ENCODE assay signal across 8 mouse cellular contexts in the genomic region with DNA sequence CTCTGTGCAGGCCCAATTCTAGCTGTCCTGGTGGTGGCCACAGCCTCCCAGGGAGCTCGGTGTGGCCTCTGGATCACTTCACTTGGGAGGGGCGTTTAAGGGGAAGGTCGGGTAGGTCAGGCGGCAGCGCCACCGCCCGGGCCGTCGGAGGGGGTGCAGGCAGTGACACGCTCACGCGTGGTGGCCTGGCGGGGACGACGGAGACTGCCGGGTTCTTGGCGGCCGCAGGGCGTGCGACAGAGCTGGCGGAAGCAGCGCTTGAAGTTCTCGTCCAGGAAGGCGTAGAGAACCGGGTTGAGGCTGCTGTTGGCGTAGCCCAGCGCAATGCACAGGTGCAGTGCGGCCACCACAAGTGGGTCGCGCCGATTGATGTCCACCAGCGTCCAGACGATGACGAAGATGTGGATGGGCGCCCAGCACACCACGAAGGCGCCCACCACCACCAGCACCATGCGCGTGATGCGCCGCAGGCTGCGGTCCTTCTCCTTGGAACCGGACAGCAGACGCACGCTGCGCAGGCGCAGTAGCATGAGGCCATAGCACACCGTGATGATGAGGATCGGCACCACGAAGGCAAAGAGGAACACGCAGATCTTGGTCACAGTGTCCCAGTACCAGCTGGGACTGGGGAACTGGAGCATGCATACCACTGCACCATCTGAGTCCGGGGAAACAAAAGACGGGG. TPM values are rescaled to one million over a fixed set of nuclear protein-coding genes. Genes with fewer than 3 reads are reported as not detected.
DNase-seq lines count a peak whose midpoint lies in the region; ATAC-seq and TF ChIP-seq lines count a peak whose summit lies in the region.

No protein-coding gene starts in this region.

- peak overlapping the region; percentile 5; the same call in 1 of the 2 replicates for H3K9ac ChIP-seq in kidney, embryonic 16.5 days (replicated peaks; ENCODE audit: low read length)
- H3K9ac ChIP-seq in liver, postnatal 0 days (replicated peaks) = no peak overlapping the region

- WGBS in kidney, embryonic 16.5 days = 37% methylated on average over 53 of the region's 53 CpGs
- 32% methylated on average over 53 of the region's 53 CpGs for WGBS in liver, postnatal 0 days (ENCODE audit: insufficient replicate concordance)

- H3K36me3 ChIP-seq in kidney, embryonic 16.5 days (ENCODE audit: insufficient read depth, low read length) = no peaks in the 10 kb centered on the region
- no peaks in the 10 kb centered on the region for H3K36me3 ChIP-seq in liver, postnatal 0 days (replicated peaks; ENCODE audit: insufficient read depth, low read length)

- 0 out of 2 replicates have a peak, but pooled peaks cover 6% of the 10 kb centered on the region for H3K27me3 ChIP-seq in kidney, embryonic 16.5 days (ENCODE audit: insufficient read depth, low read length)
- peaks cover 24% of the 10 kb centered on the region; the same call in 1 of the 2 replicates for H3K27me3 ChIP-seq in liver, postnatal 0 days (ENCODE audit: insufficient read depth, low read length)

- peak overlapping the region; percentile 40 for H3K4me3 ChIP-seq in kidney, embryonic 16.5 days (ENCODE audit: low read length)
- H3K4me3 ChIP-seq in brown adipose tissue, adult 24 weeks (ENCODE audit: insufficient read depth, low read depth, low read length) = peak overlapping the region; percentile 36
- H3K4me3 ChIP-seq in liver, postnatal 0 days (ENCODE audit: low read depth, low read length) = peak overlapping the region; percentile 26; the same call in 1 of the 2 replicates

- TF ChIP-seq EP300 in liver, postnatal 0 days (IDR thresholded peaks at IDR 0.05; ENCODE audit: low read depth) = no peak

- no peak for ATAC-seq in kidney, embryonic 16.5 days (ENCODE audit: low FRiP score, low TSS enrichment)
- ATAC-seq in liver, postnatal 0 days = no peak

- no peaks in the 10 kb centered on the region for H3K9me3 ChIP-seq in kidney, embryonic 16.5 days (ENCODE audit: low read length)
- no peaks in the 10 kb centered on the region for H3K9me3 ChIP-seq in liver, postnatal 0 days (ENCODE audit: low read length)

- no peak for TF ChIP-seq CTCF in liver, postnatal 0 days (IDR thresholded peaks at IDR 0.05; ENCODE audit: low read depth)

- H3K4me1 ChIP-seq in kidney, embryonic 16.5 days (ENCODE audit: insufficient read depth, low read length) = no peaks in the 10 kb centered on the region
- no peaks in the 10 kb centered on the region; the same call in 1 of the 2 replicates for H3K4me1 ChIP-seq in brown adipose tissue, adult 24 weeks (ENCODE audit: control insufficient read depth, insufficient read depth, insufficient read length, low read length)
- peaks cover 4% of the 10 kb centered on the region; the same call in 1 of the 2 replicates for H3K4me1 ChIP-seq in liver, postnatal 0 days (ENCODE audit: insufficient read depth)

- DNase-seq in kidney, adult 18-20 months = no peak
- DNase-seq in heart, postnatal 4 days = peak; percentile 25
- DNase-seq in liver, postnatal 0 days = peak; percentile 19
- peak; percentile 53 for DNase-seq in retina, postnatal 1 day
- no peak for DNase-seq in layer of hippocampus, postnatal 36 days
- no peak for DNase-seq in left cerebral cortex, adult 18-20 months (ENCODE audit: low spot score in 2 of 2)

- H3K27ac ChIP-seq in kidney, embryonic 16.5 days (ENCODE audit: low read length) = no peak overlapping the region
- no peak overlapping the region for H3K27ac ChIP-seq in brown adipose tissue, adult 24 weeks (replicated peaks; ENCODE audit: low read depth, low read length)
- no peak overlapping the region for H3K27ac ChIP-seq in liver, postnatal 0 days (ENCODE audit: low read depth)

- H3K4me2 ChIP-seq in kidney, embryonic 16.5 days (replicated peaks; ENCODE audit: low read depth, low read length) = peak overlapping the region; percentile 50
- H3K4me2 ChIP-seq in liver, postnatal 0 days (ENCODE audit: low read depth, low read length) = peak overlapping the region; percentile 62

RNA-seq across cellular contexts. Expression of a gene that starts 30.7 kb away (rescaled TPM):
- polyA plus RNA-seq in kidney, embryonic 16.5 days (2015; fragmentation: Nextera tagmentation; extraction: Ambion mirVana) = 0.06 and 0.19 TPM in 2 replicates
- polyA plus RNA-seq in brown adipose tissue, adult 24 weeks (2012; ENCODE audit: insufficient read depth, insufficient read length, missing spikeins) = 0.38 TPM in 1 of 2 replicates, not detected in the other
- under 1 TPM; 0.45 to 0.54 TPM for total RNA-seq in heart, postnatal 4 days (2021)
- not detected in 2 replicates for polyA plus RNA-seq in liver, postnatal 0 days (2015; fragmentation: Nextera tagmentation; extraction: Ambion mirVana)
- 10 to 100 TPM; 10.7 to 11.3 TPM for total RNA-seq in layer of hippocampus, postnatal 36 days (2021)
- total RNA-seq in left cerebral cortex, adult 18-20 months (2021) = 10 to 100 TPM; 21.6 TPM

RNA-seq across cellular contexts. Expression of a gene that starts 38.4 kb away (rescaled TPM):
- 68.6 and 72.5 TPM in 2 replicates for polyA plus RNA-seq in kidney, embryonic 16.5 days (2015; fragmentation: Nextera tagmentation; extraction: Ambion mirVana)
- 37.1 and 44.1 TPM in 2 replicates for polyA plus RNA-seq in brown adipose tissue, adult 24 weeks (2012; ENCODE audit: insufficient read depth, insufficient read length, missing spikeins)
- total RNA-seq in heart, postnatal 4 days (2021) = 100 to 1,000 TPM in 1 of 2 experiments, 10 to 100 TPM in 1; 88.1 to 142 TPM
- 65.7 and 75.1 TPM in 2 replicates for polyA plus RNA-seq in liver, postnatal 0 days (2015; fragmentation: Nextera tagmentation; extraction: Ambion mirVana)
- 10 to 100 TPM; 16.9 to 23.7 TPM for total RNA-seq in layer of hippocampus, postnatal 36 days (2021)
- total RNA-seq in left cerebral cortex, adult 18-20 months (2021) = 10 to 100 TPM; 39.0 TPM

RNA-seq across cellular contexts. Expression of a gene that starts 39.1 kb away (rescaled TPM):
- 0.08 and 0.12 TPM in 2 replicates for polyA plus RNA-seq in kidney, embryonic 16.5 days (2015; fragmentation: Nextera tagmentation; extraction: Ambion mirVana)
- not detected in 2 replicates for polyA plus RNA-seq in brown adipose tissue, adult 24 weeks (2012; ENCODE audit: insufficient read depth, insufficient read length, missing spikeins)
- under 1 TPM; 0.11 to 0.12 TPM for total RNA-seq in heart, postnatal 4 days (2021)
- polyA plus RNA-seq in liver, postnatal 0 days (2015; fragmentation: Nextera tagmentation; extraction: Ambion mirVana) = 0.18 and 0.28 TPM in 2 replicates
- not detected for total RNA-seq in layer of hippocampus, postnatal 36 days (2021)
- total RNA-seq in left cerebral cortex, adult 18-20 months (2021) = not detected

Comparison
In these comparisons a context has a peak if more than half of its experiments do, and no peak if none do; other contexts are left out.
1. DNase-seq: peak in heart, postnatal 4 days (single experiment), liver, postnatal 0 days (single experiment) and retina, postnatal 1 day (single experiment); none in kidney, adult 18-20 months (single experiment), layer of hippocampus, postnatal 36 days (0 of 2) and left cerebral cortex, adult 18-20 months (0 of 2).
2. RNA of a gene that starts 30.7 kb away (total RNA-seq): 21.6 TPM in left cerebral cortex, adult 18-20 months and 10.7 to 11.3 TPM in layer of hippocampus, postnatal 36 days; 0.45 to 0.54 TPM in heart, postnatal 4 days; every median in the first group is over 4 times any median in the second.
3. Peak in every context shown above with its lines, with median percentiles within 50 percentile points of each other: H3K4me3 ChIP-seq.